Mouse (Mus musculus): ENCODE data around the gene Tmco5.
"Not testable (repeated sequence)": the region's sequence is repeated elsewhere in the genome, so short reads cannot be mapped to it uniquely, and the experiment has no call there.

Gene Tmco5

GRCm38 (mm10) chr2:116923684-116924083, 45.2 kb downstream of the Tmco5 start:
- no peak for DNase-seq

GRCm38 (mm10) chr2:116924292-116924691, 45.8 kb downstream of the Tmco5 start:
- no peak for DNase-seq

- no peak for DNase-seq
Observed at GRCm38 (mm10) chr2:116925230-116925629, 46.7 kb downstream of the Tmco5 start.

GRCm38 (mm10) chr2:116932218-116932617, 53.7 kb downstream of the Tmco5 start:
- no peak for DNase-seq

- DNase-seq, result not testable (repeated sequence)
Observed at GRCm38 (mm10) chr2:116934236-116934635, 55.7 kb downstream of the Tmco5 start.

- no peak for DNase-seq
Observed at GRCm38 (mm10) chr2:116934776-116935175, 56.3 kb downstream of the Tmco5 start.

GRCm38 (mm10) chr2:116936371-116936770, 57.9 kb downstream of the Tmco5 start:
- no peak for DNase-seq

GRCm38 (mm10) chr2:116937166-116937565, 58.7 kb downstream of the Tmco5 start:
- no peak for DNase-seq

GRCm38 (mm10) chr2:116941816-116942215, 63.3 kb downstream of the Tmco5 start:
- no peak for DNase-seq

All from right cerebral cortex, adult 18-20 months (tissue).